Mouse (Mus musculus) cerebellum, postnatal 25 days (tissue): ENCODE data around the gene Trim7.
A peak's percentile ranks its signal among the peaks of the same experiment; 100 is the strongest.
"Not testable (repeated sequence)": the region's sequence is repeated elsewhere in the genome, so short reads cannot be mapped to it uniquely, and the experiment has no call there.

ENCODE experiments used
- DNase-seq, 2 experiments: peaks; one replicate each; pipeline ENCODE4 v3.0.0; 2021; ENCODE audit warnings: mixed read lengths in 2 of 2

Trim7 gene

DNA sequence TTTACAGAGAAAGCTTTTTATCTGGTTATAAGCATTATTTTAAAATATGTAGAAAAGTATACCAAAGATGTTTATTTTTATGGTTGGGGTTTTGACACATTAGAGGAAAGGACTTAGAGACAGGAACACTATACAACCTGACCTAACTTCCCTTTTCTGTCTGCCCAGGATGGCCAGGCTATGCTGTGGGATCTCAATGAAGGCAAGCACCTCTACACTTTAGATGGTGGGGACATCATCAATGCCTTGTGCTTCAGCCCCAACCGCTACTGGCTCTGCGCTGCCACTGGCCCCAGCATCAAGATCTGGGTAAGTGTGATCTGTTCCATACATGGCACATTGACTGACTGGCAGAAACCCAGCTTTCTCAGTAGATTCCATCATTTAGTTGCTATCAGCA lies 22.0 kb upstream of the Trim7 start:
- no peak for DNase-seq

GRCm38 (mm10) chr11:48804922-48805321 lies 21.0 kb upstream of the Trim7 start:
- no peak for DNase-seq

- DNase-seq = no peak
Observed at GRCm38 (mm10) chr11:48806856-48807562, 18.9 kb upstream of the Trim7 start.

DNA sequence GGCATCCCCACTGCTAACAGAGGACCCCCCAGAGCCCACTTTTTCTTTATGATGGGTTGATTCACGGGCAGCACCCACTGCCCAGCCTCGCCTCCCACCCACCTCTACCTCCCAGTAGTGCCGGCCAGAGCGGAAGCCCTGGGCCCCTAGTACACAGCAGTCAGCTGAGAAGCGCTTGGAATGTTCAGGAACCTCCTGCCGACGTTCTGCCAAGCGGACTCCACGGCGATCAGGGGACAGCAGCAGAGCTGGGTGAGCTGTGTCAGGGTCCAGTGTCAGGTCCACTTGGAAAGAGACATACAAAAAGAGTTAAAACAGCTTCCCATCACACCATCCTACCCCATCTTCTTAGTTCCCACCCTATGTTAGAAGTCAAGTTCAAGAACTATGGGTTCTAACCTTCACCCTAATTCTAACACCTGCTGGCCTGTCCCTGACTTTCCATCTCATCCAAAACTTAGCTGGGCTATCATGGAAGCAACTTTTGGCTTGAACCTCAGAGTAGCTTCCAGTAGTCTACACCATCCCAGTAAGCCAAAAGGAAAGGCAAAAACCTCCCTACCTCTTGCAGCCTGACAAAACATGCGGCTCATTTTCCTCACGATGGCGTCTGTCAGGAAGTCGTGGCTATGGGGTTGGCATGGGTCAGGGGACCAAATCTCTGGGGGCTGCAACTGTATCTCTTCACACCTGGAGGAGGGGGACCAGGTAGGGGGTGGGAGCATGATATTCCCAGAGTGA lies 18.2 kb upstream of the Trim7 start:
- DNase-seq = no peak

DNA sequence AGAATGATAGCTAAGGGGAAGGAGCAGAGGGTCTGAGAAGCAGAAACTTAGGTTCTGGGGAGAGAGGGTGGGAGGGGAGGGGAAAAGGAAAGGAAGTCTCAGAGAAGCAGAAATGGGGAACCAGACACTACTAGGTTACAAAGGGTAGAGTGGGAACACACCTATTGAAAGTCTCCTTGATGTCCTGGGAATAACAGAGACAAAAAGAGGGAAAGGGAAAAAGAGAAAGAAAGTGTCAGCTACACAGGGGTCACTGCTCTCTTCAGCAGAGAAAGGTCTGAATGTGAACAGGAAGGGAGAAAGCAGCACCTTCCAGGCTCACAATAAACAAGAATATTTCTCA lies 17.7 kb upstream of the Trim7 start:
- no peak for DNase-seq

- no peak for DNase-seq
Observed at GRCm38 (mm10) chr11:48808737-48809433, 17.1 kb upstream of the Trim7 start.

GRCm38 (mm10) chr11:48809434-48809830 lies 16.5 kb upstream of the Trim7 start:
- DNase-seq = no peak

DNA sequence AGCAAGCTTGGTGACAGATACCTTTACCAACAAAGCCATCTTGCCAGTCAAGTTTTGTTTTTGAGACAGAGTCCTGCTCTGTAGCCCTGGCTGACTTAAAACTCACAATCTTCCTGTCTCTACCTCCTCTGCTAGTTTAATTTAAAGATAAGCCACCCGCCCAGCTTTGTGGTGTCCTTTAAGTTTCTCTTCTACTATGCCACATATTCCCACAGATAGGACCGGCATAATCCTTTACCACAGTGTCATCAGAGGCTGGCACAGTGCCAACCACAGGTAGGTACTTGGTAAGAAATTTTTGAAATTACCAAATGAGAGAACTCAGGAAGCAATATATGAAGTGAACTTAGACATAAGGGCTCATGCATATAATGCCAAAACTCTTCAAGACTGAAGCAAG lies 15.8 kb upstream of the Trim7 start:
- DNase-seq = no peak

DNA sequence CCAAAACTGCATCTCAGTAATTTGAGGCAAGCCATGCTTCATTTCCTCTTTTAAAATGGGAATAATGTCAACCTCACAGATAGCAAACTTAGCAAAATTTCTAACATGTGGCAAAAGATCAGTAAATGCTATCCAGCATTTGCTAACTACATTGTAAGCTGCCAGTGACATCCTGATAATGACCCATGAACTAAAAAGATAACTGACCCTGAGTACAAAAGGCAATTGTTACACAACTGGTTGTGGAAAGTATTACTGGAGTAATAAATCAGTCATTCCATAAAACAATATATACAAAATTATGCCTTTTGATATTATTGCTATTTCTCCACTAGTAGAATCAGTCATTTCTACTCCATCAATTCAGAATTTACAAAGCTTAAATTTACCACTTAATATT lies 12.2 kb upstream of the Trim7 start:
- DNase-seq = no peak

DNA sequence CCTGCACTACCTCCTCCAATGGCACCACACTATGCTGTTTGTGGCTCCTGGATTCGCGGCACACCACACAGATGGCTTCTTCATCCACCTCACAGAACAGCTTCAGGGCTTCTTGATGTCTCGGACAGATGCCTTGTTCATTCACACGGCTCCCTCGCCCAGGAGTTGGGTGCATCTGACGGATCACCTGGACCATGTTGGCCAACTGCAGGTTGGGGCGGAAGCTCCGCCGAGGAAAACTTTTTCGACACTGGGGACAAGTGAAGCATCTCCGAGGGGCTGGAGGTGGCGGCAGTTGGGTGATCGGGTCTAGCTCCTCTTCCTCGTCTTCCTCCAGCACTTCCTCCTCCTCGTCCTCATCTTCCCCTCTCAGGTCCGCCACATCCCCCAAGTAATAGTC lies 10.1 kb upstream of the Trim7 start:
- DNase-seq = no peak

DNA sequence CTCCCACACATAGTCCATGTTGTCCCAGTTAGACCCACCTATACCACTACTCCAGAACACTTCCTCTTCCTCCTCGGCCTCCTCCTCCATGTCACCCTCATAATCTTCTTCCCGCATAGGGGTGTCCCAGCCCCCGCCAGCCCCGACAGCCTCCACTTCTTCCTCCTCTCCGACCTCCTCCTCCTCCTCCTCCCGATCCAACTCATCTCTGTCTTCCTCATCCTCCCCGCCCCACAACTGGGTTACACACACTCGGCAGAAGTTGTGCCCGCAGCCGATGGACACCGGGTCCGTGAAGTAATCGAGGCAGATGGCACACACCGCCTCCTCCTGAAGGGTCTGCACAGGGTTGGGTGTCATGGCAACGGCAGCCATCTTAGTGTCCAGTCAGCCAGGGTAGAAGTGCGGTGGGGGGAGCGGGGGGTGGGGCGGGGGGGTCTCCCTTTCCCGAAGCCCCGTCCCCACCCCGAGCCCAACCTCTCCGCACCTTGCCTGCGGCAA lies 9.6 kb upstream of the Trim7 start:
- peak in 1 of 2 experiments; percentile 55 for DNase-seq

GRCm38 (mm10) chr11:48816800-48817665 lies 8.9 kb upstream of the Trim7 start, which contains the start of gene Trim41:
TSS of gene Trim41 (minus strand) at chr11:48817353.
- peak; percentile 99 to 100 for DNase-seq

- DNase-seq = no peak
Observed at GRCm38 (mm10) chr11:48817794-48818193, 8.1 kb upstream of the Trim7 start.

GRCm38 (mm10) chr11:48818346-48818745 lies 7.6 kb upstream of the Trim7 start:
- DNase-seq = peak; percentile 84 to 90

DNA sequence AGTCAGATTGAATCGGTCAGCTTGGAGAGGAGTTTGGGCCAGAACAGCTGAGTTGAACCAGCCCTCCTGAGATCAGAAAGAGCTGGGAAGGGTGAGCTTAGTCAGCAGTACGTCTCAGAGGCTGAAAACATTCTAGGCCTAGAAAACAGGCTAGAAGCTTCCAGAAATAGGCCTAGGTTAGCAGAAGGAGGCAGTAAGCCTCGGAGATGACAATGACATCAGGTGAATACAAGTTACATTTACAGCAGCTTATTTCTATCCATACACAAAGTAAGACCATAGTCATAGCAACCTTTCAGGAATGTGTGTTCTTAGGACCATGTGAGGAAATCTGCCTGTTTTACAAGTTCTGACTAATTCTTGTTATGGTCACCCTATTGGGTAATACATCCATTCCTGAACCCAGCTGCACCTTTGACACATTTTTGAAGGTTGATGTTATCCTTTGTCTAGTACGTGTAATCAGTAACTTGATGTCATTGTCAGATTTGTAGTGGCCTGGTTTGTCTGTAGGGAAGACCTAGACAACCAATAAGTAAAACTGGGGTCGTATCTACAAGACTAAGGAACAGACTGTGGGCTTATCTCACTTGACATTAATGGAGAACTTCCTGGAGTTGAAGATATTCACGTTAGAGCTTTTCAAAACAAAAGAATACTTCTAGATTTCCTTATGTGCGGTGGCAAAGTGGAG lies 6.2 kb upstream of the Trim7 start:
- no peak for DNase-seq

DNA sequence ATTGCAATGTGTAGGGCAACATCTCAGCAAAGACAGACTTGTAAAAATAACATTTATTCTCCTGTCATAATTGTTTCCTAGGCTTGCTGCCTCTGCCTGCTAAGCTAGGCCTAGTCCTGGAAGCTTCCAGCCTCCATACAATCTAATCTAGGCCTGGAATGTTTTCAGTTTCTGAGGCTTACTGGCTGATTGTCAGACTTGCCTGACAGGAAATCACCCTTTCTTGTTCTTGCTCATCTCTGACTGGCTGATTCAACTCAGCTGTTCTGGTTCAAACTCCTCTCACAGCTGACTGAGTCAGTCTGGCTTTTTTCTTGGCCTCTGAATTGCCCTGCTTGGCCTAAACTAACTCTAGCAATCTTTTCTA lies 5.6 kb upstream of the Trim7 start:
- DNase-seq = no peak

GRCm38 (mm10) chr11:48821299-48821698 lies 4.6 kb upstream of the Trim7 start:
- DNase-seq = not testable (repeated sequence)

DNA sequence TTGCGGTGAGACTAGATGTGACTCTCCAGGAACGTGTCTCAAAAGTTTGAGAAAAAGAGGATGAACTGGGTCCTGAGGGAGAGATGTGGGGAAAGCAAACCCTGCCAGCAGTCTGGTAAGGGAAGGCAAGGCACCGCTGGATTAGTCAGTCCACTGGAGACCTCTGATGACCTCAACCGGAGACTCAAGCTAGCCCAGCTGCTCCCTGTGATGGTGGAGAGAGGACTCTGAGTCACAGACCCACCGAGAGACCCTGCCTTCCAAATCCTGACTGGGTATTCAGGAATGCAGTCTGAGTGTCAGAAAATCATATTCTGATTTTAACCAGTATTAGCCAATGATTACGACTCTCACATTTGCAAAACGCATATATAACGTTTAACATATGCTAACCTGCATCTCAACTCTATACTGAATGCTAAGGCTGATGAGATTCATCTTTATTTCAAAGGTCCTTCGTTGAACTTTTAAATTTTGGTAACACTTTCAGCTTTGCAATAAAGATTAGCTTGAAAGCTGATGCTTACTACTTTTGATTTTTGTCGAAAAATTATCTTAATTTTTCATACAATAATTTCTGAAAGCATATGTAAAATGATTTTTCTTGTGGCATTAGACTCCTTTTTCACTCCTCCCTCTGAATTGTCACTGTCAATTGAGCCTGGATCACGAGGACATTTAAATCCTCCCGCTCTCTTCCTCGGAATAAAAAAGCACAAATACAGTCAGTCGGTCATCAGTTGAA lies 3.0 kb upstream of the Trim7 start:
- DNase-seq = no peak

- DNase-seq = peak; percentile 73 to 79
Observed at GRCm38 (mm10) chr11:48823536-48823972, 2.4 kb upstream of the Trim7 start.

DNA sequence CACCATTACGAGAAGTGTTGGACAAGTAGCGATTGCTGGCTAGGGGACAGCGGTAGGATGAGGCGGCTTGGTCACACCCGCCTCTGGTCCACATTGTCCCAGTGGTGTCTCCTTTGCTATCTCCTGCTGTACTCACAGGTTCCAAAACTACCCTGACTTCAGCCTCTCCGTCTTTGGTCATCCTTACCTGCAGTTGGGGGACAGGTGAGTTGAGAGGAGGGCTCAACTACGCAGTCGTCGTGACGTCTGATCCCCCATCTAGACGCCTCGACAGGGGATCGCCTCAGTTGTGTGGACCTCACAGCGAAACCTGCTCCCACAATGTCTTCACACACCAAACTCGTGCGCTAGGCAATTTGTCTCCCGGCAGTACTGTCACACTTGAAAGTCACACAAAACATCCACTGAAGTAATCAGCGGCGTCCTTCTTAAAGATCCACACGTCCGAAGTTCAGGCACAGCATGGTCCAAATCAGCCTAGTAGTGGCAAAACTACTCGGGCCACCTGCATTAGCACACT lies 1.6 kb upstream of the Trim7 start:
- no peak for DNase-seq

DNA sequence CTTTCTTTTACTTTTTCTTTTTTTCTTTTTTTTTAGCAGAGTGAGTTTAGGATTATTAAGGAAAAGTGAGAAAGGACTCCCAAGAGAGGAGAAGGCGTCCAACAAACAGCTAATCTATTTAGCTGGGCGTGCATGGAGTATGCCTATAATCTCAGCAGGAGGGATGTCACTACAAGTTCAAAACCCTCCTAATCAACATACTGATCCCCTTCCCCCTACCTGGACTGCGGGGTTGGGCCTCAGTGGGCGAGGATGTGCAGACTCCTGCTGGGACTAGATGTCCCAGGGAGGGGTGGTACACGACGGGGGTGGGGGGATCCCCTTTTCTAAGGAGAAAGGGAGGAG lies 784 bp downstream of the Trim7 start:
- DNase-seq = no peak
